ENCODE assay signal across 19 mouse cellular contexts in the genomic region with DNA sequence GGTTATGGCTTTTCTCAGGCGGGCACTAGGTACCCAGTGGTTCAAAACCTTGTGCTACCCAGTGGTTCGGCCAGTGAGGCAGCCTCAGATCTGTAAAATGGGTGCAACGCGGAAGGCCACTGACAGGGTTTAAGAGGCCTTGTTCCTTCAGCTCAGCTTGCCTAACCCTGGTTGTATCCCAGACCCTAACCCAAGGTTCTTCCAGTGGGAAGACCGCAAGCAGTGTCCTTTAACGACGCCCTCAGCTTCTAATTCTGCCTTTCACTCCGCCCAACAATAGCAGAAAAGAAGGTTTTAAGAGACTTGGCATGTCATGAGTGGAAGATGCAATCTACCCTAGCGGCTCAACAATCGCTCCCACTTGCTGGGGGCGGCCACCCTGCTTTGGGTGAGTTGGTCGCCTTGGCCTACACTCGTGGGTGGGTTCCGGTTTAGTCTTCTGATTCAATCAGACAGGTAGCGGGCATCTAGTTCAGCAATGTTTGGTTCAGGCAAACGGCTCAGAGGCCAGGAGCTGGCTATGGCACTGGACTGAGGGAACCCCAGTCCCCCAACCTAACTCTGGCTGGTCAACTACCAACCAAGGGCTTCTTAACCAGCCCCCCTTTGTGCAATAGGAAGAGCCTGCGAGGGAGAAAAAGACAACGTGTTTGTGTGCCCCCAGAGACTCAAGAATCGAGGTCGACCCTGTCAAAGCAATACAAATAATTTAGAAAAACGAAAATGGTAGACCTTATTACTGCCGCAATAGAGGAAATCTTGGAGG. TPM values are rescaled to one million over a fixed set of nuclear protein-coding genes. Genes with fewer than 3 reads are reported as not detected.
DNase-seq lines count a peak whose midpoint lies in the region; ATAC-seq lines count a peak whose summit lies in the region.
"Had no signal": no experiment of that assay in that cellular context is flagged by ENCODE, and none has a peak within 500 bp of the region (broad histone marks: within the 10 kb centered on the region; RNA-seq: fewer than 3 reads in every experiment).

No protein-coding gene starts in this region.

- peaks cover 13% of the 10 kb centered on the region for H3K9me3 ChIP-seq in midbrain, embryonic 10.5 days (replicated peaks)
- H3K9me3 ChIP-seq in midbrain, embryonic 15.5 days = no peaks in the 10 kb centered on the region
- peaks cover 8% of the 10 kb centered on the region for H3K9me3 ChIP-seq in hindbrain, embryonic 16.5 days (ENCODE audit: control insufficient read depth, low read length)
- no peaks in the 10 kb centered on the region; the same call in 1 of the 2 replicates for H3K9me3 ChIP-seq in neural tube, embryonic 14.5 days (ENCODE audit: control insufficient read depth, low read length)
- peaks cover 6% of the 10 kb centered on the region; the same call in 1 of the 2 replicates for H3K9me3 ChIP-seq in heart, embryonic 10.5 days
- H3K9me3 ChIP-seq: embryonic facial prominence, embryonic 15.5 days; liver, embryonic 12.5 days; lung, embryonic 15.5 days had no signal

- no peaks in the 10 kb centered on the region for H3K36me3 ChIP-seq in midbrain, embryonic 10.5 days
- H3K36me3 ChIP-seq in midbrain, embryonic 15.5 days (replicated peaks) = no peaks in the 10 kb centered on the region
- H3K36me3 ChIP-seq in hindbrain, embryonic 16.5 days (ENCODE audit: control insufficient read depth, insufficient read depth, low read length) = no peaks in the 10 kb centered on the region
- no peaks in the 10 kb centered on the region for H3K36me3 ChIP-seq in neural tube, embryonic 14.5 days (ENCODE audit: control insufficient read depth, insufficient read depth, low read length)
- no peaks in the 10 kb centered on the region for H3K36me3 ChIP-seq in heart, embryonic 10.5 days
- H3K36me3 ChIP-seq: embryonic facial prominence, embryonic 15.5 days; liver, embryonic 12.5 days; lung, embryonic 15.5 days had no signal

- H3K27ac ChIP-seq in midbrain, embryonic 10.5 days (replicated peaks) = no peak overlapping the region
- H3K27ac ChIP-seq in midbrain, embryonic 15.5 days = no peak overlapping the region
- peak overlapping the region; percentile 2; the same call in 1 of the 2 replicates for H3K27ac ChIP-seq in hindbrain, embryonic 16.5 days (ENCODE audit: low read depth, low read length)
- H3K27ac ChIP-seq in neural tube, embryonic 14.5 days (ENCODE audit: low read depth, low read length) = peak overlapping the region; percentile 89
- H3K27ac ChIP-seq in heart, embryonic 10.5 days = no peak overlapping the region
- H3K27ac ChIP-seq: embryonic facial prominence, embryonic 15.5 days; liver, embryonic 12.5 days; lung, embryonic 15.5 days had no signal

- peak; percentile 32 for DNase-seq in cerebellum, adult 9-10 months
- DNase-seq in cerebellum, adult 11 months = no peak
- DNase-seq in midbrain, embryonic 10.5 days (ENCODE audit: low spot score) = peak; percentile 45
- DNase-seq in heart, embryonic 10.5 days (ENCODE audit: low spot score) = no peak
- no peak for DNase-seq in lung, postnatal 36 days
- DNase-seq: adrenal gland, adult 8-10 months; gastrocnemius, postnatal 14 days; spleen, adult 18-20 months; thymus, adult 2 months had no signal

- 14% methylated on average over 22 of the region's 22 CpGs for WGBS in midbrain, embryonic 10.5 days
- WGBS in midbrain, embryonic 15.5 days = 15% methylated on average over 22 of the region's 22 CpGs
- 19% methylated on average over 22 of the region's 22 CpGs for WGBS in hindbrain, embryonic 16.5 days
- WGBS in neural tube, embryonic 14.5 days = 19% methylated on average over 22 of the region's 22 CpGs
- 19% methylated on average over 22 of the region's 22 CpGs for WGBS in heart, embryonic 10.5 days

- H3K4me3 ChIP-seq in midbrain, embryonic 10.5 days = no peak overlapping the region
- H3K4me3 ChIP-seq in midbrain, embryonic 15.5 days = no peak overlapping the region
- peak overlapping the region; percentile 20 for H3K4me3 ChIP-seq in hindbrain, embryonic 16.5 days (ENCODE audit: low read length)
- H3K4me3 ChIP-seq in neural tube, embryonic 14.5 days (ENCODE audit: low read depth, low read length) = peak overlapping the region; percentile 47
- H3K4me3 ChIP-seq in heart, embryonic 10.5 days = no peak overlapping the region
- H3K4me3 ChIP-seq: embryonic facial prominence, embryonic 15.5 days; liver, embryonic 12.5 days; lung, embryonic 15.5 days had no signal

- no peak overlapping the region for H3K9ac ChIP-seq in midbrain, embryonic 15.5 days
- no peak overlapping the region for H3K9ac ChIP-seq in hindbrain, embryonic 16.5 days (ENCODE audit: low read depth, low read length)
- H3K9ac ChIP-seq in neural tube, embryonic 14.5 days (replicated peaks; ENCODE audit: low read depth, low read length) = peak overlapping the region; percentile 68; the same call in 1 of the 2 replicates
- H3K9ac ChIP-seq: embryonic facial prominence, embryonic 15.5 days; liver, embryonic 12.5 days; lung, embryonic 15.5 days had no signal

- no peak overlapping the region for H3K4me2 ChIP-seq in midbrain, embryonic 15.5 days
- peak overlapping the region; percentile 42 for H3K4me2 ChIP-seq in hindbrain, embryonic 16.5 days (ENCODE audit: low read length)
- H3K4me2 ChIP-seq in neural tube, embryonic 14.5 days (ENCODE audit: low read depth, low read length) = peak overlapping the region; percentile 60
- H3K4me2 ChIP-seq: embryonic facial prominence, embryonic 15.5 days; liver, embryonic 12.5 days; lung, embryonic 15.5 days had no signal

- no peak for ATAC-seq in midbrain, embryonic 15.5 days (replicated peaks)
- no peak for ATAC-seq in hindbrain, embryonic 16.5 days
- no peak for ATAC-seq in neural tube, embryonic 14.5 days (ENCODE audit: low read depth)
- ATAC-seq: liver, embryonic 12.5 days had no signal

- peaks cover 62% of the 10 kb centered on the region for H3K4me1 ChIP-seq in midbrain, embryonic 10.5 days
- H3K4me1 ChIP-seq in midbrain, embryonic 15.5 days = peaks cover 29% of the 10 kb centered on the region
- peaks cover 9% of the 10 kb centered on the region for H3K4me1 ChIP-seq in hindbrain, embryonic 16.5 days (ENCODE audit: control insufficient read depth, insufficient read depth, low read depth, low read length)
- H3K4me1 ChIP-seq in neural tube, embryonic 14.5 days (ENCODE audit: control insufficient read depth, insufficient read depth, low read length) = peaks cover 19% of the 10 kb centered on the region
- peaks cover 32% of the 10 kb centered on the region for H3K4me1 ChIP-seq in heart, embryonic 10.5 days

- peaks cover 100% of the 10 kb centered on the region for H3K27me3 ChIP-seq in midbrain, embryonic 10.5 days (ENCODE audit: low read depth, poor library complexity, severe bottlenecking)
- peaks cover 88% of the 10 kb centered on the region for H3K27me3 ChIP-seq in midbrain, embryonic 15.5 days (replicated peaks)
- peaks cover 55% of the 10 kb centered on the region for H3K27me3 ChIP-seq in hindbrain, embryonic 16.5 days (replicated peaks; ENCODE audit: control insufficient read depth, insufficient read depth, low read length)
- H3K27me3 ChIP-seq in neural tube, embryonic 14.5 days (ENCODE audit: control insufficient read depth, insufficient read depth, low read length) = peaks cover 46% of the 10 kb centered on the region
- peaks cover 99% of the 10 kb centered on the region for H3K27me3 ChIP-seq in heart, embryonic 10.5 days (ENCODE audit: insufficient read depth, poor library complexity, severe bottlenecking)

RNA-seq across cellular contexts. Expression of a gene that starts 4.9 kb away (rescaled TPM):
- polyA plus RNA-seq in midbrain, embryonic 10.5 days (2016; fragmentation: Nextera tagmentation; extraction: Ambion mirVana) = 2.0 and 3.3 TPM in 2 replicates
- polyA plus RNA-seq in midbrain, embryonic 15.5 days (2015; fragmentation: Nextera tagmentation; extraction: Ambion mirVana) = 1.1 and 3.2 TPM in 2 replicates
- 9.1 and 11.5 TPM in 2 replicates for polyA plus RNA-seq in hindbrain, embryonic 16.5 days (2015; fragmentation: Nextera tagmentation; extraction: Ambion mirVana)
- polyA plus RNA-seq in neural tube, embryonic 14.5 days (2014; fragmentation: Nextera tagmentation; extraction: Ambion mirVana) = 32.9 and 41.0 TPM in 2 replicates
- polyA plus RNA-seq in heart, embryonic 10.5 days (2016; fragmentation: Nextera tagmentation; extraction: Ambion mirVana) = 0.28 TPM in 1 of 2 replicates, not detected in the other
- polyA plus RNA-seq: forebrain, embryonic 11.5 days; heart, postnatal 0 days; kidney, embryonic 14.5 days; liver, embryonic 12.5 days; stomach, embryonic 14.5 days had no signal

RNA-seq across cellular contexts. Expression of a gene that starts 35.5 kb away (rescaled TPM):
- 1,028 and 1,324 TPM in 2 replicates for polyA plus RNA-seq in midbrain, embryonic 10.5 days (2016; fragmentation: Nextera tagmentation; extraction: Ambion mirVana)
- polyA plus RNA-seq in midbrain, embryonic 15.5 days (2015; fragmentation: Nextera tagmentation; extraction: Ambion mirVana) = 375 and 382 TPM in 2 replicates
- 351 and 353 TPM in 2 replicates for polyA plus RNA-seq in hindbrain, embryonic 16.5 days (2015; fragmentation: Nextera tagmentation; extraction: Ambion mirVana)
- 428 and 483 TPM in 2 replicates for polyA plus RNA-seq in neural tube, embryonic 14.5 days (2014; fragmentation: Nextera tagmentation; extraction: Ambion mirVana)
- polyA plus RNA-seq in heart, embryonic 10.5 days (2016; fragmentation: Nextera tagmentation; extraction: Ambion mirVana) = 705 and 1,033 TPM in 2 replicates

RNA-seq across cellular contexts. Expression of a gene that starts 51.3 kb away (rescaled TPM):
- 6.5 and 8.8 TPM in 2 replicates for polyA plus RNA-seq in midbrain, embryonic 10.5 days (2016; fragmentation: Nextera tagmentation; extraction: Ambion mirVana)
- polyA plus RNA-seq in midbrain, embryonic 15.5 days (2015; fragmentation: Nextera tagmentation; extraction: Ambion mirVana) = 3.8 and 5.0 TPM in 2 replicates
- 7.2 and 9.0 TPM in 2 replicates for polyA plus RNA-seq in hindbrain, embryonic 16.5 days (2015; fragmentation: Nextera tagmentation; extraction: Ambion mirVana)
- 11.0 and 11.4 TPM in 2 replicates for polyA plus RNA-seq in neural tube, embryonic 14.5 days (2014; fragmentation: Nextera tagmentation; extraction: Ambion mirVana)
- 1.1 and 2.6 TPM in 2 replicates for polyA plus RNA-seq in heart, embryonic 10.5 days (2016; fragmentation: Nextera tagmentation; extraction: Ambion mirVana)

Comparison
In these comparisons a context has a peak if more than half of its experiments do, and no peak if none do; other contexts are left out.
1. DNase-seq: peak in cerebellum, adult 9-10 months (single experiment) and midbrain, embryonic 10.5 days (single experiment); none in cerebellum, adult 11 months (single experiment), heart, embryonic 10.5 days (single experiment) and lung, postnatal 36 days (single experiment).
2. H3K27ac ChIP-seq: peak in hindbrain, embryonic 16.5 days (single experiment) and neural tube, embryonic 14.5 days (single experiment); none in midbrain, embryonic 10.5 days (single experiment), midbrain, embryonic 15.5 days (single experiment) and heart, embryonic 10.5 days (single experiment).
3. H3K4me3 ChIP-seq: peak in hindbrain, embryonic 16.5 days (single experiment) and neural tube, embryonic 14.5 days (single experiment); none in midbrain, embryonic 10.5 days (single experiment), midbrain, embryonic 15.5 days (single experiment) and heart, embryonic 10.5 days (single experiment).